Mouse (Mus musculus): ENCODE results near the gene Camk1d. TPM values are rescaled to one million over a fixed set of nuclear protein-coding genes. Genes with fewer than 3 reads are reported as not detected.
"Not testable (repeated sequence)": the region's sequence is repeated elsewhere in the genome, so short reads cannot be mapped to it uniquely, and the experiment has no call there.

Gene Camk1d
- polyA plus RNA-seq, 1 experiment from 2014 or later, result 1.8 TPM

DNA sequence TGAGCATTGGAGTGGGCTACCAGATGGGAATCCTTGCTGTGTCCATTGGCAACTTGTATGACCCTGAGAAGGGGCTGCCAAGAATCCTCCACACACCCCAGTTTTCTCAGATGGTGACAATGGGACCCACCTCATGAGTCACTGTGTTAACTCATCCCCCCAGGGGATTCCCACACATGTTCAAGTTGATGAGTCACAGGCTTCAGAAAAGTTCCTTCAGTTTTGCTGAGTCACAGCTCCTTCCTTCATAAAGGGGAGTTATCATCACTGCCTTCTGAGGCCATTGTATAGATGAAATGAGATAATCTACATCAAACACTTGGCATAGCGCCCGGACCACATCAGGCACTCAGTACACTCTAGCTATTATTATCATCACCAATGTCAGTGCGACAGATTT is 99.4 kb downstream of the Camk1d start:
- H3K27me3 ChIP-seq (ENCODE audit: insufficient read depth, poor library complexity, severe bottlenecking), result no peaks in the 10 kb centered on the region
- DNase-seq (ENCODE audit: low spot score), result no peak
- WGBS, result 93% methylated on average over 3 of the region's 3 CpGs
- H3K4me3 ChIP-seq, result no peak overlapping the region
- no peaks in the 10 kb centered on the region for H3K9me3 ChIP-seq
- H3K36me3 ChIP-seq, result no peaks in the 10 kb centered on the region
- no peak overlapping the region for H3K27ac ChIP-seq
- peaks cover 22% of the 10 kb centered on the region for H3K4me1 ChIP-seq (replicated peaks)

DNA sequence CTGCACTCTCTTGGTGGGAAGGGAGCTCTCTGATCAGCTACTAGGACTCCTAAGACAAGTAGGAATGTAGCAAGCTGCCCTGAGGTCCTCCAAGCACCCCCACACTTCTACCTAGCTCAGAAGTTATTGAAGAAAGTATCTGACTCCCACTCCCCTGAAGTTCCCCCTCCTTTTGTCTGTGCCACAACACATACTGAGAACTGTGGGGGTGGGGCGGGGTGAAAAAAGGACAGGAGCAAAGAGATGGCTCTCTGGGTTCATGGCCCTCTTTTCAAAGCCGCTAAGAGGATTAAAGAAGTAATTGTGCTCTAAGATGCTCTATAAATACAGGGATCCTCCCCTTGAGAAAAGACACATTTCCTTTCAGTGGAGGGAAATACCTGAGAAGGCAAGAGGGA is 100.0 kb downstream of the Camk1d start:
- DNase-seq (ENCODE audit: low spot score), result no peak
- Histone ChIP-seq H3K27ac (peak overlapping the region; percentile 66), H3K27me3 (ENCODE audit: insufficient read depth, poor library complexity, severe bottlenecking) (no peaks in the 10 kb centered on the region), H3K4me1 (replicated peaks) (peaks cover 22% of the 10 kb centered on the region), H3K9me3 (no peaks in the 10 kb centered on the region), H3K36me3 (no peaks in the 10 kb centered on the region), H3K4me3 (no peak overlapping the region)
- WGBS, result 25% methylated on average over 2 of the region's 2 CpGs

DNA sequence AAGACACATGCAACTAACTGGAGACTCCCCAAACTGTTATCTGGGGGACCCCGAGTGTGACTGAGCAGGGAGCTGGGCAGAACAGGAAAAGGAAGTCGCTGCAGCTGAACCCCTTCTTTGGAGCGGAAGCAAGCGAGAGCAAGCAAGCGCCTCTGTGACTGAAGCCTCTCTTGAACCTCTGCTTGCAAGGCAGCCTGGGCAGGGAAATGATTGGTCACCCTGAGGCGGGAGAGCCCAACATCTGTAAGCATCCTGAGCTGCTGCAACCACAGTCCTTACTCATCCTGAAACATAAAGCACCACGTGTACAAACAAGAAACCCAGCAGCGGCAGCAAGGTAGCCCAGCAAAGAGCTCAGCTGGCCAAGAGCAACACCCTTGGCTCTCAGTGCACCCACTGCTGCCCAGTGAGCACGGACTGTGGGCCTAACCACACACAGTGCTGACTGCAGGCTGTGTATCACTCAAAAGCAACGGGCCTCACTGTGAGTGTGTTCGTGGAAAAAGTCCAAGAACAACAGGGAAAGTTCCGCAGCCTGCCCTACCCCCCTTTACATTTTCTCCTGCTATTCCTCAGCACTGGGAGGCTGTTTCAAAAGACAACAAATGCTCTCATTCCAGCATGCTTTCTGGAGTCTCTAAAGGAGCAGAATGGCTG is 100.5 kb downstream of the Camk1d start:
- Histone ChIP-seq H3K27ac (peak overlapping the region; percentile 66), H3K9me3 (no peaks in the 10 kb centered on the region), H3K27me3 (ENCODE audit: insufficient read depth, poor library complexity, severe bottlenecking) (no peaks in the 10 kb centered on the region), H3K36me3 (no peaks in the 10 kb centered on the region), H3K4me1 (replicated peaks) (peaks cover 22% of the 10 kb centered on the region), H3K4me3 (no peak overlapping the region)
- peak; percentile 13 for DNase-seq (ENCODE audit: low spot score)
- WGBS, result 38% methylated on average over 12 of the region's 12 CpGs

DNA sequence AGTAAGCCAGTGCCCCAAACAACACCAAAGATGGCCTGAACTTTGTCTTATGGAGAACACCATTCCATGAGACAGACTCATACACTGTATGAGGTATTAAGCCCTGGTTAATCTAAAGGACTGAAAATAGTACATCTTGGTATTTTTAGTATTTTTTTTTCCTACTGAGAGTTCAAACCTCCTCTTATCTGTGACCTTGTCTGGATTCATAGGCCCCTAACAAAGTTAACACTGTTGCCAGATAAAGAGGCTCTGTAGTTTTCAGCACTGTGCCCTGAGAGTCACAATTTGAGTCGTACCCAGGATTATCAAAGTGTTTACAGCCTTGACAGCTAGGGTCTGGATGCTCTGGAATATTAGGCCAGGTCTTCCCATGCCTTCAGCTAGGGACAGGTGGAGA is 102.7 kb downstream of the Camk1d start:
- Histone ChIP-seq H3K9me3 (no peaks in the 10 kb centered on the region), H3K4me3 (no peak overlapping the region), H3K27ac (no peak overlapping the region), H3K36me3 (no peaks in the 10 kb centered on the region), H3K4me1 (replicated peaks) (peaks cover 25% of the 10 kb centered on the region), H3K27me3 (ENCODE audit: insufficient read depth, poor library complexity, severe bottlenecking) (no peaks in the 10 kb centered on the region)
- 73% methylated on average over 1 of the region's 1 CpGs for WGBS
- DNase-seq (ENCODE audit: low spot score), result no peak

DNA sequence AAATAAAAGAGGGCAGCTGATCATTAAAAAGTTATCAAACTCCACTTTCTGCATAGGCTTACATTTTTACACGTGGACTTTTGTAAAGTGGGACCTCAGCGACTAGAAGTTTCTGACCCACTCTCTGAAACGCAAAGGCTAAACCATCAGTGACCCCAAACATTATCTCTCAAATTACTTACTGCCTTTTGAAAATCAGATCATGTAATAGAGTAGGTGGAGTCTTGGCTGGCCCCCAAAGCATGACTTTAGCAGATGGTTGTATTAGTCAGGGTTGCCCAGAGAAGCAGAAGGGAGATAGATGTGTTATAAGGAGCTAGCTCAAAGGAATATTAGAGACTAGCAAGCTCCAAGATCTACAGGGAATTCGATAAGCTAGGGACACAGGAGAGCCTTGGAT is 103.8 kb downstream of the Camk1d start:
- no peak overlapping the region for H3K27ac ChIP-seq
- H3K4me1 ChIP-seq (replicated peaks), result peaks cover 25% of the 10 kb centered on the region
- 87% methylated on average over 4 of the region's 4 CpGs for WGBS
- no peak overlapping the region for H3K4me3 ChIP-seq
- H3K9me3 ChIP-seq, result no peaks in the 10 kb centered on the region
- no peaks in the 10 kb centered on the region for H3K27me3 ChIP-seq (ENCODE audit: insufficient read depth, poor library complexity, severe bottlenecking)
- no peak for DNase-seq (ENCODE audit: low spot score)
- H3K36me3 ChIP-seq, result no peaks in the 10 kb centered on the region

DNA sequence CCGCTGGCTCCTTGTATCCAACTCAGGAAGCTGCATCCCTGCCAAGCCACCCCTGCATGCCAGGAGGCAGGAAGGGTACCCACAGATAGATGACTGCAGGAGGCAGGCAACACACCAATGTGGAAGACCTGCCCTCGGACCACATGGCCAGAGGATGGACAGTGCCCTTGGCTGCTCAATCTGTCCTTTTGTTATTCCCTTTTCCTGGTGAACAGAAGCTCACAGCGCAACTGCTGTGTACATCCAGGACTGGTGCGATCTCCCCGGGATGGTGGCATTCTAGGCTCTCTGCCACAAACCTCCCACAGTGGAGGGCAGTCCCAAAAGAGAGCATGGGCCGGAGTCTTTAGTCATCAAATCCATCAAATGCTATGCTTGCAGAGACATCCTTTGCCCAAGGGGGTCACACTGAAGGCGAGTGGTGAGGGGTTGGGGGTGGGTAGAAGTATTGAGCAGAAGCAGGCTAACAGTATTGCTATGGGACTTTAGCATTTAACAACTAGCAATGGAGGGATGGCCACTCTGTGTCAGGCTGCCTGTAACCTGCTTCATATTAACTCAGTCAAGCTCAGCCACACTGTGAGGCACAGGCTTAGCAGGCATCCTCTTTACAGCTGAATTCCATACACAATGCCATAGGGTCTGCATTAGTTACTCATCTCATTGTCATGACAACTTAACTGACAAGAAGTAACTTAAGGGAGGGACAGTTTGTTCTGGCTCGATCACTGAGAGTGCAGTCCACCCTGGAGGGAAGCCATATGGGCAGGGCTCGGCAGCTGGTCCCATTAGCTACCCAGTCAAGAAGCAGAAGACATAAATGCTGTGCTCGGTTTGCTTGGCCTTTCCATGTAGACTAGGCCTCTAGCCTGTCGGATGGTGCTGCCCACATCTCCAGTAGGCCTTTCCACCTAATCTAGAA is 106.1 kb downstream of the Camk1d start:
- peaks cover 8% of the 10 kb centered on the region for H3K4me1 ChIP-seq (replicated peaks)
- H3K27ac ChIP-seq, result no peak overlapping the region
- no peaks in the 10 kb centered on the region for H3K27me3 ChIP-seq (ENCODE audit: insufficient read depth, poor library complexity, severe bottlenecking)
- H3K4me3 ChIP-seq, result no peak overlapping the region
- H3K9me3 ChIP-seq, result no peaks in the 10 kb centered on the region
- WGBS, result 84% methylated on average over 11 of the region's 11 CpGs
- no peak for DNase-seq (ENCODE audit: low spot score)
- no peaks in the 10 kb centered on the region for H3K36me3 ChIP-seq

DNA sequence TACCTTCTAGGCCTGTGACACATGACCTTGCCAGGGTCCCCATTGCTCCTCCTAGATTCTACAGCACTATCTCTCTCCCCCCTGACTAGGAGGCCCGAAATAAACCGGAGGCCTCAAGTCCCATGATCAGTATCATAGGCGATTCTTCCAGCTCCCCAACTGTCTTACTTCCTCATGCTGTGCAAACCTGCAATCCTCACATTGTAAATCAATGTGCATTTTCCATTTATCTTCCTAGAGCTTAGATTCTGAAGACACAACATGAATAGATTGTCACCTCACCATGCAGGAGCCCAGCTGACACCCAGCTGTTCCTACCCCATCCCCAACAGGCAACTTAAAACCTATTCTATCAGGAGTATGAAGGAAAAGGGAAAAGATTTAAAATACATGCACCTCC is 108.5 kb downstream of the Camk1d start:
- DNase-seq (ENCODE audit: low spot score), result no peak
- Histone ChIP-seq H3K4me1 (replicated peaks) (peaks cover 15% of the 10 kb centered on the region), H3K27me3 (ENCODE audit: insufficient read depth, poor library complexity, severe bottlenecking) (no peaks in the 10 kb centered on the region), H3K4me3 (no peak overlapping the region), H3K9me3 (no peaks in the 10 kb centered on the region), H3K36me3 (no peaks in the 10 kb centered on the region), H3K27ac (no peak overlapping the region)
- 83% methylated on average over 3 of the region's 3 CpGs for WGBS

DNA sequence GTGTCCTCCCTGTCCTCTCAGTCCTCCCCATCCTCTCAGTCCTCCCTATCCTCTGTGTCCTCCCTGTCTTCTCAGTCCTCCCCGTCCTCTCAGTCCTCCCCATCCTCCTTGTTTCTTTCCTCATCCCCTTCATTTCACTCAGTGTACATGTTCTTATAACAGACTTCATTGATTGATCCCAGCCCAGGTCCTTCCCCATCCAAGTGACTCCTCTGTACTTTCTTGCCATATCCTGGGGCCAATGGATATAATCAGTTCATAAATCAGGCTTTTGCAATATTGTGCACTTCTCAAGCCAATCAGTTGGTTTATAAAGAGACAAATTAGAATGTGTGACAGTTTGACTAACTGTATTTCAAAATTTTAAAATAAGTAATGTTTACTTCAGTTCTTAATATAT is 112.3 kb downstream of the Camk1d start:
- Histone ChIP-seq H3K9me3 (no peaks in the 10 kb centered on the region), H3K4me3 (no peak overlapping the region), H3K4me1 (replicated peaks) (peaks cover 18% of the 10 kb centered on the region), H3K27ac (no peak overlapping the region), H3K27me3 (ENCODE audit: insufficient read depth, poor library complexity, severe bottlenecking) (no peaks in the 10 kb centered on the region), H3K36me3 (no peaks in the 10 kb centered on the region)
- no peak for DNase-seq (ENCODE audit: low spot score)
- 95% methylated on average over 1 of the region's 1 CpGs for WGBS

DNA sequence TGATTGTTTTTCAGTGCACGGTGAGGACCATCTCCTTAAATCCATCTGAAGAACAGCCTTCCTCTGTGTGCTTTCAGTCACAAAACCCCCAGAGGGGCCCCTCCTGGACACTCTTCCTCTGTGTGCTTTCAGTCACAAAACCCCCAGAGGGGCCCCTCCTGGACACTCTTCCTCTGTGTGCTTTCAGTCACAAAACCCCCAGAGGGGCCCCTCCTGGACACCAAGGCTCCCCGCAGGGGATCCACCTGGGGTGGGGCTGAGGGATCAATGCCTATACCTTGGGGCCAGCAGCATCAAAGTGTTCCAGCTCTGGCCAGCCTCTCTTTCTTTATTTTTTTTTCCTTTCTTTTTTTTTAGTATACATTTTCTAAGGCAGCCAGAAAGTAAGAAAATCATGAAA is 113.1 kb downstream of the Camk1d start:
- not testable (repeated sequence) for H3K27me3 ChIP-seq (ENCODE audit: insufficient read depth, poor library complexity, severe bottlenecking); H3K9me3 ChIP-seq; H3K27ac ChIP-seq; H3K36me3 ChIP-seq; H3K4me3 ChIP-seq; DNase-seq (ENCODE audit: low spot score)
- WGBS, result 7% methylated on average over 2 of the region's 2 CpGs
- peaks cover 25% of the 10 kb centered on the region for H3K4me1 ChIP-seq (replicated peaks)

DNA sequence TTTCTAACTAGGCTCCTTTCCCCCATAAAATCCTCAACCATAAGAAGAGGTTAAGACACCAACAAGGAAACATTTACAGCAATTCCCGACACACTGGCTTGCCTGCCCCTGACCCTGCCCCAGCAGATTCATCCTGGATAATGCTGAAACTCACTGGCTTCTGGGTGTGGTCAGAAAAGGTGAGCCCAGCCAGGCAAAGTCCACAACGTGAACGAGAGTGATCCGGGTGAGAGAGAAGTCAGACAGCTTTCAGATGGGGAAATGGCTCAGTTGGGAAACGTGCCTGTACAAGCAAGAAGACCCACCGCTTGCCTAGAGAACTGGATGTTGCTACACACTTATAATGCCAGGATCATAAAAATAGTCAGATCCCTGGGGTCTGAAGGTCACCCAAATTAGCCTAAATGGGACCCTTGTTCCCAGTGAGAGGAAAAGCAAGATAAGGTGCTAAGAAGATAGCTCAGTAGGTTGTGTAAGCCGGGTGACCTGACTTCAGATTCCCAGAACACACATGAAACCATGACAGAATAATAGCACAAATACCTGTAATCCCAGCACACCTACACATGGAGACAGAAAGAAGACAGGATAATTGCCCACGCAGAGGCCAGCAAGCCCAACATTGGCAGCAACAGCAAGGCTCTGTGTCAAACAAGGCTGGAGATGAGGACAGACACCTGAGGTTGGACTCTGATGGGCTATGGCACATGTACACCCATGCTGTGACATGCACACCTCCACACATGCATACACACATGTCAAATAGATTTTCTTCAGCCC is 113.9 kb downstream of the Camk1d start:
- no peaks in the 10 kb centered on the region for H3K36me3 ChIP-seq
- no peaks in the 10 kb centered on the region for H3K27me3 ChIP-seq (ENCODE audit: insufficient read depth, poor library complexity, severe bottlenecking)
- WGBS, result 82% methylated on average over 8 of the region's 8 CpGs
- H3K9me3 ChIP-seq, result no peaks in the 10 kb centered on the region
- no peak overlapping the region; the same call in 1 of the 2 replicates for H3K27ac ChIP-seq
- H3K4me1 ChIP-seq (replicated peaks), result peaks cover 31% of the 10 kb centered on the region
- no peak for DNase-seq (ENCODE audit: low spot score)
- no peak overlapping the region for H3K4me3 ChIP-seq

DNA sequence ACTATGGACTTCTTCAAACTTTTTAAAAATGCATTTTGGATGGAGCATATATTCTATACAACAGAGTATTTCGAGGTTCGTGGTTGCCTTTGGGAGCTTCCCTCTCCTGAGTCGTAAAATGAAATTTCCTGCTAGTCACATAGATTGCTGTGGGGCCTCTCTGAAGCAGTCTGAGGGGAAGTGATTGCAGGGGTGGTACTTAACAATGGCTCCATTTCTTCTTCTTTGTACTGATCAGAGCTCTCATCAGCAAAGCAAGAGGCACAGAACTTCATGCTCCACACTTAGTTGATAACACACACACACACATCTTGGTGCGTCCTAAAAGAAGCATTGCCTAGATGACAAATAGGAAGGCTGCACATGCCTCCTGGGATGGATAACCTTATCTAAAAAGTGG is 114.6 kb downstream of the Camk1d start:
- Histone ChIP-seq H3K27me3 (ENCODE audit: insufficient read depth, poor library complexity, severe bottlenecking) (no peaks in the 10 kb centered on the region), H3K4me1 (replicated peaks) (peaks cover 32% of the 10 kb centered on the region), H3K4me3 (no peak overlapping the region), H3K27ac (no peak overlapping the region), H3K36me3 (no peaks in the 10 kb centered on the region), H3K9me3 (no peaks in the 10 kb centered on the region)
- 77% methylated on average over 4 of the region's 4 CpGs for WGBS
- DNase-seq (ENCODE audit: low spot score), result no peak

DNA sequence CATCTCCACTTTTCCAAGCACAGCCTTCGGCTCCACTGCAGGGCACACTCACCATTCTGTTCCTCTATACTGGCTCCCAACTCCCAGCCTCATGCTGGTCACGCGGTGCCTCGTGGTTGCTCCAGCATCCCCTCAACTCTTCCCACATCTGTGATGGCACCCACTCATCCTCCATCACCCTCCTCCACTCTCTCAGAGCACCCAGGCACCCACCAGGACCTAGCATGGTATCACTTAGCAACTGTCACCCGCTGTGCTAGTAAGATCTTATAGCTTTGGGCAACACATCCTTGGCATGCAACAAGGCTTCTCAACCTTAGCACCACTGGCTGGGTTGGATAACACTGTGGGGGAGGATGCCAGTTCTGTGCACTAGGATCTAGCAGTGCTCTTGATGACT is 115.8 kb downstream of the Camk1d start:
- no peaks in the 10 kb centered on the region for H3K9me3 ChIP-seq

DNA sequence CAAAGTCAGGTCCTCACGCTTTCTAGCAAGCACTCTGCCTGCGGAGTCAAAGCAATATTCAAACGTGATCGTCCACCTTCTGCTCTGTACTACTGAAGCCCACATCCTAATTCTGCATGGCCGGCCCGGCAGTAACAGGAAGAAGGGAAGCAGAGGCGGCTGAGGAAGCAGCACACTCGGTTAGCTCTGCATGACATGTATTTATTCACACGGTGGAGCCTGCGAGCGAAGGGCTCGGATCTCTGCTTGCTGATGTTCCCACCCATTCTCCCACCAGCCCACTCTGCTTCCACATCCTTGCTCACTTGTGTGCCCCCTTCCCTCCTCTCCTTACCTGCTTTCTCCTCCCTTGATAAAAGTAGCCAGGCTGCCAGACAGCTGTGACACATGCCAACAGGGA is 117.4 kb downstream of the Camk1d start:
- no peak overlapping the region for H3K4me3 ChIP-seq
- H3K9me3 ChIP-seq, result no peaks in the 10 kb centered on the region
- no peak overlapping the region; the same call in 1 of the 2 replicates for H3K27ac ChIP-seq
- no peak for DNase-seq (ENCODE audit: low spot score)
- 49% methylated on average over 12 of the region's 12 CpGs for WGBS
- no peaks in the 10 kb centered on the region for H3K27me3 ChIP-seq (ENCODE audit: insufficient read depth, poor library complexity, severe bottlenecking)
- peaks cover 31% of the 10 kb centered on the region for H3K4me1 ChIP-seq (replicated peaks)
- H3K36me3 ChIP-seq, result no peaks in the 10 kb centered on the region

More for the DNA sequence above, 115.8 kb downstream of the Camk1d start:
- Histone ChIP-seq H3K27ac (no peak overlapping the region), H3K27me3 (ENCODE audit: insufficient read depth, poor library complexity, severe bottlenecking) (no peaks in the 10 kb centered on the region), H3K36me3 (no peaks in the 10 kb centered on the region), H3K4me3 (no peak overlapping the region), H3K4me1 (replicated peaks) (peaks cover 32% of the 10 kb centered on the region)
- 94% methylated on average over 5 of the region's 5 CpGs for WGBS
- DNase-seq (ENCODE audit: low spot score), result no peak
